Mouse (Mus musculus) limb, embryonic 11.5 days (tissue): ENCODE results near the gene Cntf. TPM values are rescaled to one million over a fixed set of nuclear protein-coding genes. Genes with fewer than 3 reads are reported as not detected.

Experiments used
- ATAC-seq: fragments of 200-750 bp; cut with Nextera tagmentation; 2 replicates; pipeline ENCODE4 v1.8.0; 2017; ENCODE audit warnings: low read depth; ENCODE audit not compliant: insufficient number of reproducible peaks, low FRiP score, low TSS enrichment
- DNase-seq: peaks from one replicate; pipeline ENCODE4 v3.0.0-alpha.2; 2015; ENCODE audit warnings: low spot score
- H3K27ac ChIP-seq: fragments of 300-500 bp; sonication (generic); replicated peaks from 2 replicates; pipeline ENCODE4 v1.5.1; 2014; ENCODE audit warnings: low read depth, mild to moderate bottlenecking, low read length
- H3K27me3 ChIP-seq: fragments of 300-500 bp; sonication (generic); 2 replicates; pipeline ENCODE4 v1.6.1; 2014; ENCODE audit warnings: mild to moderate bottlenecking, low read length, mixed read lengths; ENCODE audit not compliant: control insufficient read depth, insufficient read depth
- H3K36me3 ChIP-seq: fragments of 300-500 bp; sonication (generic); 2 replicates; pipeline ENCODE4 v1.6.1; 2014; ENCODE audit warnings: mild to moderate bottlenecking, low read length, moderate library complexity, mixed read lengths; ENCODE audit not compliant: control insufficient read depth, insufficient read depth
- H3K4me1 ChIP-seq: fragments of 300-500 bp; sonication (generic); 2 replicates; pipeline ENCODE4 v1.6.1; 2014; ENCODE audit warnings: low read length, mixed read lengths; ENCODE audit not compliant: control insufficient read depth, insufficient read depth
- H3K4me2 ChIP-seq: fragments of 300-500 bp; sonication (generic); 2 replicates; pipeline ENCODE4 v1.6.1; 2014; ENCODE audit warnings: low read depth, mild to moderate bottlenecking, moderate library complexity; ENCODE audit not compliant: severe bottlenecking
- H3K4me3 ChIP-seq: fragments of 300-500 bp; sonication (generic); 2 replicates; pipeline ENCODE4 v1.5.1; 2014; ENCODE audit warnings: low read depth, low read length
- H3K9ac ChIP-seq: fragments of 300-500 bp; sonication (generic); 2 replicates; pipeline ENCODE4 v1.6.1; 2014; ENCODE audit warnings: mild to moderate bottlenecking, low read length
- H3K9me3 ChIP-seq: fragments of 300-500 bp; sonication (generic); 2 replicates; pipeline ENCODE4 v1.6.1; 2016; ENCODE audit warnings: low read length; ENCODE audit not compliant: control insufficient read depth
- WGBS: fragments of 180-500 bp; shearing (Covaris S2); extraction: QIAGEN DNeasy Blood & Tissue Kit; methylation state at CpG from one replicate; pipeline ENCODE4 v1.1.7; 2014; 5-methylcytosine and 5-hydroxymethylcytosine counted together
- polyA plus RNA-seq: library from polyadenylated mRNA; unstranded; fragments of >200 nt; fragmentation: Nextera tagmentation; extraction: Ambion mirVana; gene quantifications from 2 replicates; pipeline ENCODE4 v1.2.1, GENCODE M21; 2014

Cntf gene
- polyA plus RNA-seq, 1 experiment from 2014 or later = 0.64 TPM

DNA sequence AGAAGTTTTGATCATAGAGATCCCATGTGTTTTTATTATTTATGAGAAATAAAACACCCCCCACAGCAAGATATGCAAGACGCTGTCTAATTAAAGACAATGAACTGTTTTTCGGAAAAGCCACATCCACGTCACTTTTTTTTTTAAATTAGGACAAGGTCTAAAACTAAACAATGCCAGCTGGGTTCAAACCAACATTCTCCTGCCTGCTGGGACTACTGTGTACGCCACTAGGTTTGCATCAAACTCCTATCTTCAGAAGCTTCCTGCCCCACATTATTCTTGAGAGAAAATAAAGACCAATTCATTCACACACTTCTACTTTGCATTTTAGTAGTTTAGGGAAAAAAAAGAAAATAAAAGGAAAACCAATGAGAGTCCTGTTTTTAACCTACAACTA lies 22.3 kb upstream of the Cntf start:
- Histone ChIP-seq H3K9ac (no peak overlapping the region), H3K4me2 (no peak overlapping the region), H3K27me3 (no peaks in the 10 kb centered on the region), H3K4me1 (no peaks in the 10 kb centered on the region), H3K27ac (no peak overlapping the region), H3K9me3 (no peaks in the 10 kb centered on the region), H3K36me3 (no peaks in the 10 kb centered on the region), H3K4me3 (no peak overlapping the region)
- DNase-seq (no peak), ATAC-seq (no peak)
- 55% methylated on average over 4 of the region's 4 CpGs for WGBS

DNA sequence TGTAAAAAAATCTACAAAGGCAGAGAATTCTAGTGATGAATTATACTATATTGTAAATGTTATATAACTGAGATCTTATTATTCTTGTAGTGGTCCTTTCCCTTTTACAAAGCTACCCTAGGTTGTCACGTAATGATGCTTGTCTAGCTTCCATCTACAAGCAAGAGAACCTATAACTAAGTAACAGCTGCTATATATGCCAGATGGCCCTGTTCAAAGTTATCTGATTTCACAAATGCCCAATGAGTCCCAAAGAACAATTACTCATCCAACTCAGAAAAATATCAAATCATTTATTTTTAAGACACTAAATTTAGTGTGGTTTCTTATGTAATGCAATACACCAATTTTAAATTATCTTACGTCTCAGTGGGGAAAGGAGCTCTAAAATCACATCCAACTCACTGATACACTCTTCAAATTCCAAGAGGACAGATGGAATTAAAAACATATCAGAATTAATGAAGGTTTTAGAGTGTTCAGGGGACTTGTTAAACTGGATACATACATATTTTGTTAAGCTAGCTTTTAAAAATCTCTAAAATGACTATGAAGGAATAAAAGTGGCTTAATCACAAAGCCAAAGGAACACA lies 21.5 kb upstream of the Cntf start:
- Histone ChIP-seq H3K9me3 (no peaks in the 10 kb centered on the region), H3K27ac (no peak overlapping the region), H3K4me1 (no peaks in the 10 kb centered on the region), H3K4me2 (no peak overlapping the region), H3K4me3 (no peak overlapping the region), H3K36me3 (no peaks in the 10 kb centered on the region), H3K9ac (no peak overlapping the region), H3K27me3 (no peaks in the 10 kb centered on the region)
- ATAC-seq = no peak
- DNase-seq = no peak
- 69% methylated on average over 2 of the region's 2 CpGs for WGBS

GRCm38 (mm10) chr19:12780437-12780836 lies 15.0 kb upstream of the Cntf start:
- H3K9ac ChIP-seq = no peak overlapping the region
- H3K4me3 ChIP-seq = no peak overlapping the region
- DNase-seq (no peak), ATAC-seq (no peak)
- no peaks in the 10 kb centered on the region; the same call in 1 of the 2 replicates for H3K36me3 ChIP-seq
- H3K4me1 ChIP-seq = no peaks in the 10 kb centered on the region
- H3K9me3 ChIP-seq = no peaks in the 10 kb centered on the region
- H3K27ac ChIP-seq = no peak overlapping the region
- no peaks in the 10 kb centered on the region for H3K27me3 ChIP-seq
- no peak overlapping the region for H3K4me2 ChIP-seq

- WGBS = 97% methylated on average over 5 of the region's 5 CpGs
- Histone ChIP-seq H3K27ac (no peak overlapping the region), H3K4me3 (no peak overlapping the region), H3K4me2 (no peak overlapping the region), H3K27me3 (no peaks in the 10 kb centered on the region), H3K9me3 (no peaks in the 10 kb centered on the region), H3K9ac (no peak overlapping the region), H3K4me1 (no peaks in the 10 kb centered on the region), H3K36me3 (peaks cover 11% of the 10 kb centered on the region; the same call in 1 of the 2 replicates)
- DNase-seq (no peak), ATAC-seq (no peak)
Measured at GRCm38 (mm10) chr19:12770888-12771287, 5.5 kb upstream of the Cntf start.

DNA sequence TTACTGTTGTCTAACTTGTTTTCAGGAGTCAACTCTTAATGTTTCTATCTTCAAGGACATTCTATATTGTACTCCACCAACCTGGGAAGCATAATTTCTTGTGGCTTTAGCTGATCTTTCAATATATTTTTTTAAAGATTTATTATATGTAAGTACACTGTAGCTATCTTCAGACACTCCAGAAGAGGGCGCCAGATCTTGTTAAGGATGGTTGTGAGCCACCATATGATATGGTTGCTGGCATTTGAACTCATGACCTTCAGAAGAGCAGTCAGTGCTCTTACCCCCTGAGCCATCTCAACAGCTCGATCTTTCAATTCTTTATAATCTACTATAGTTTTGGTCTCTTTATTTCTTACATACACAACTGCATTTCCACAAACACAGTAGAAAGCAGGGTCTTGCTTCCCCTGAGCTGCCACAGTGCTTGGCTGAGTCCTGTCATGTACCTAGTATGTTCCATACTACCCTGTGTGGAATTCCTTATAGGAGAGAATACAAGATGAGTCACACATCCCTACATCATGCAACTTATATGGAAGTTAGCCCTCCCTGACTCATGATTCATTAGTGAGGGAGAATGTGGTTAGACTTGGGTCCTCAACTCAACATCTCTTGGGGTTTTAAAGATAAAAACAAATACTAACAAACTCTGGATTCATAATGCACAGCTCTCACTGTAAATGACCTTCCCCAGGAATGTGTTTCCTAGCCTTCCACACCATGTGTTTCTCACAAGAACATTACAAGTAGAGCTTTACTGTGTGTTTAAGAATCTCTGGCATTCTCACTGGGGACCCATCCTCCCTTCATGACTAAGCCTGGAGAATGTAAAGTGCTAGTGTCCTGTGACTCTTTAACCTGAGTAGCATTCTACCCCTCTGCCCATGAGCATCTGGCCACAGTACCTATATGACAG lies 3.0 kb downstream of the Cntf start:
- H3K9me3 ChIP-seq = no peaks in the 10 kb centered on the region
- H3K36me3 ChIP-seq = peaks cover 2% of the 10 kb centered on the region; the same call in 1 of the 2 replicates
- H3K9ac ChIP-seq = no peak overlapping the region
- no peaks in the 10 kb centered on the region for H3K27me3 ChIP-seq
- DNase-seq (no peak), ATAC-seq (no peak)
- H3K4me1 ChIP-seq = no peaks in the 10 kb centered on the region
- no peak overlapping the region for H3K4me2 ChIP-seq
- no peak overlapping the region for H3K27ac ChIP-seq
- no peak overlapping the region for H3K4me3 ChIP-seq
- 55% methylated on average over 2 of the region's 2 CpGs for WGBS

- WGBS = 82% methylated on average over 2 of the region's 2 CpGs
- H3K9me3 ChIP-seq = no peaks in the 10 kb centered on the region
- peaks cover 2% of the 10 kb centered on the region; the same call in 1 of the 2 replicates for H3K36me3 ChIP-seq
- ATAC-seq (no peak), DNase-seq (no peak)
- no peak overlapping the region for H3K4me3 ChIP-seq
- no peak overlapping the region for H3K4me2 ChIP-seq
- H3K4me1 ChIP-seq = no peaks in the 10 kb centered on the region
- H3K9ac ChIP-seq = no peak overlapping the region
- no peaks in the 10 kb centered on the region for H3K27me3 ChIP-seq
- no peak overlapping the region for H3K27ac ChIP-seq
Measured at GRCm38 (mm10) chr19:12759656-12760055, 5.8 kb downstream of the Cntf start.

GRCm38 (mm10) chr19:12758936-12759478 lies 6.4 kb downstream of the Cntf start:
- H3K9me3 ChIP-seq = no peaks in the 10 kb centered on the region
- H3K4me1 ChIP-seq = no peaks in the 10 kb centered on the region
- no peak overlapping the region for H3K9ac ChIP-seq
- H3K27me3 ChIP-seq = no peaks in the 10 kb centered on the region
- H3K27ac ChIP-seq = no peak overlapping the region
- DNase-seq (no peak), ATAC-seq (no peak)
- WGBS = 92% methylated on average over 1 of the region's 1 CpGs
- no peaks in the 10 kb centered on the region for H3K36me3 ChIP-seq
- H3K4me3 ChIP-seq = no peak overlapping the region
- H3K4me2 ChIP-seq = no peak overlapping the region

DNA sequence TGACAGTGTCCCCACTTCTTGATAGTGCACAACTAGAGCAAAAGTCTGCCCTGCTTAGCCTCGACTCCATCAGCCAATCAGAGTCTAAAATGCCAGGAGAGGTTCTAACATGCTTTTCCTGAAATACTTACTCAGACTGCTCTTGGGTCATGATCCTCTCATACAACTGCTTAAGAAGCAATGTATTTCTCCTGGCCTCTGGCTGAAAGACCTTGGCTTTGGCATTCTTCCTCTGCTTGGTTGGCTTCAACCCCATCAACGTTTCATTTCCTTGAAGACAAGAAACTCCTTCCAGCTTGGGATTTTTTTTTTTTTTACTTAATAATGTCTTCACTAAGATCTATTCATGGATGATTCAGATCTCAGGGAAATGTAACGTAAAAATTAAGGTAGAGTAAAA lies 9.1 kb downstream of the Cntf start:
- no peak overlapping the region for H3K4me2 ChIP-seq
- no peak for ATAC-seq
- no peak overlapping the region for H3K27ac ChIP-seq
- no peak overlapping the region for H3K4me3 ChIP-seq
- no peaks in the 10 kb centered on the region; the same call in 1 of the 2 replicates for H3K27me3 ChIP-seq
- 78% methylated on average over 3 of the region's 3 CpGs for WGBS
- no peak for DNase-seq
- no peaks in the 10 kb centered on the region for H3K4me1 ChIP-seq
- no peaks in the 10 kb centered on the region for H3K36me3 ChIP-seq
- H3K9ac ChIP-seq = no peak overlapping the region
- H3K9me3 ChIP-seq = no peaks in the 10 kb centered on the region
